Mouse (Mus musculus): ENCODE data around the gene Afmid. TPM values are rescaled to one million over a fixed set of nuclear protein-coding genes. Genes with fewer than 3 reads are reported as not detected.

Afmid gene
- total RNA-seq, 2 experiments from 2014 or later: 5.4 to 7.2 TPM

GRCm38 (mm10) chr11:117871376-117871775 lies 45.7 kb downstream of the Afmid start:
- intact Hi-C loops (cut with DNase I): loop anchor here (2.0 to 10.0 kb wide), 5 partner anchors 97 to 353 kb away; partner anchors contain the start of gene Pgs1
- no peak for DNase-seq (ENCODE audit: low spot score in 2 of 2)

- no peak for DNase-seq (ENCODE audit: low spot score in 2 of 2)
- intact Hi-C loops (cut with DNase I): loop anchor here (2.0 to 10.0 kb wide), 5 partner anchors 97 to 353 kb away; partner anchors contain the start of gene Pgs1
These were observed 46.3 kb downstream of the Afmid start for GRCm38 (mm10) chr11:117871911-117872584.

GRCm38 (mm10) chr11:117872861-117873608 lies 47.3 kb downstream of the Afmid start, which contains the start of gene Tha1:
TSS of gene Tha1 (minus strand) at chr11:117873481.
- intact Hi-C loops (cut with DNase I): loop anchor here (5.0 to 10.0 kb wide), 3 partner anchors 114 to 352 kb away; partner anchors contain the start of gene Pgs1
- peak; percentile 73 to 79 for DNase-seq (ENCODE audit: low spot score in 2 of 2)

- intact Hi-C loops (cut with DNase I): loop anchor here (5.0 to 10.0 kb wide), 3 partner anchors 113 to 350 kb away; partner anchors contain the start of gene Pgs1
- no peak for DNase-seq (ENCODE audit: low spot score in 2 of 2)
These were observed 48.7 kb downstream of the Afmid start for GRCm38 (mm10) chr11:117874419-117874818.

- intact Hi-C loops (cut with DNase I): loop anchor here (10.0 kb wide), 1 partner anchor 349 kb away; no protein-coding TSS in a partner anchor
- no peak for DNase-seq (ENCODE audit: low spot score in 2 of 2)
These were observed 50.0 kb downstream of the Afmid start for GRCm38 (mm10) chr11:117875681-117876080.

GRCm38 (mm10) chr11:117877917-117878745 lies 52.4 kb downstream of the Afmid start:
- intact Hi-C loops (cut with DNase I): loop anchor here (10.0 kb wide), 1 partner anchor 347 kb away; no protein-coding TSS in a partner anchor
- peak; percentile 31 to 38 for DNase-seq (ENCODE audit: low spot score in 2 of 2)

GRCm38 (mm10) chr11:117878892-117879291 lies 53.2 kb downstream of the Afmid start:
- no peak for DNase-seq (ENCODE audit: low spot score in 2 of 2)
- intact Hi-C loops (cut with DNase I): loop anchor here (10.0 kb wide), 1 partner anchor 346 kb away; no protein-coding TSS in a partner anchor

GRCm38 (mm10) chr11:117879676-117880075 lies 54.0 kb downstream of the Afmid start:
- intact Hi-C loops (cut with DNase I): loop anchor here (10.0 kb wide), 1 partner anchor 345 kb away; no protein-coding TSS in a partner anchor
- DNase-seq (ENCODE audit: low spot score in 2 of 2): no peak

GRCm38 (mm10) chr11:117880336-117880976 lies 54.7 kb downstream of the Afmid start:
- DNase-seq (ENCODE audit: low spot score in 2 of 2): no peak
- intact Hi-C loops (cut with DNase I): no loop called here

GRCm38 (mm10) chr11:117880977-117881358 lies 55.2 kb downstream of the Afmid start:
- intact Hi-C loops (cut with DNase I): no loop called here
- no peak for DNase-seq (ENCODE audit: low spot score in 2 of 2)

- intact Hi-C loops (cut with DNase I): no loop called here
- no peak for DNase-seq (ENCODE audit: low spot score in 2 of 2)
These were observed 56.1 kb downstream of the Afmid start for GRCm38 (mm10) chr11:117881787-117882186.

- intact Hi-C loops (cut with DNase I): no loop called here
- no peak for DNase-seq (ENCODE audit: low spot score in 2 of 2)
These were observed 56.5 kb downstream of the Afmid start for GRCm38 (mm10) chr11:117882208-117882607.

GRCm38 (mm10) chr11:117886000-117886399 lies 60.3 kb downstream of the Afmid start:
- DNase-seq (ENCODE audit: low spot score in 2 of 2): no peak
- intact Hi-C loops (cut with DNase I): no loop called here

GRCm38 (mm10) chr11:117888168-117888852 lies 62.6 kb downstream of the Afmid start:
- intact Hi-C loops (cut with DNase I): no loop called here
- DNase-seq (ENCODE audit: low spot score in 2 of 2): no peak

- intact Hi-C loops (cut with DNase I): no loop called here
These were observed 63.4 kb downstream of the Afmid start for GRCm38 (mm10) chr11:117888853-117889822.

More at GRCm38 (mm10) chr11:117888853-117889822, 63.4 kb downstream of the Afmid start:
- DNase-seq (ENCODE audit: low spot score in 2 of 2): no peak

All from left cerebral cortex, postnatal 36 days (tissue).